Mouse (Mus musculus): Measurements from ENCODE around the gene Edar. TPM values are rescaled to one million over a fixed set of nuclear protein-coding genes. Genes with fewer than 3 reads are reported as not detected.

Edar gene
- total RNA-seq, 2 experiments from 2014 or later, result 0.20 TPM

DNA sequence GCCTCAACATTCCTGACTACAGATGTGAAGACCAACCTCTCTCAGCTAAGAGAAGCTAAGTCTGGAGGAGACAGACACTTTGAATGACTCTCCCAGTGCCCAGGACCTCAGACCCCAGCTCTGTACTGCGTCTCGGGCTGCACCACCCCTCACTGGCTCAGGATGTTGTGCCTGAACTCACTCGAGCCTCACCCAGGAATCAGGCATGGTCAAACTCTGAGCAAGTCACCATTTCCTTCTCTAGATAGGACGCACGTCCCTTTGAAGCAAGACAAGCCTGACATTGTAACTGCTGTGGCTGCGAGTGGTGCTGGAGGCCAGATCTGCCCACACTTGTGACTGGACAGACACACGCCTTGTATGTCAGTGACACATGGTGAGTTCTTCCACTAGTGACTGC, 73.5 kb downstream of the Edar start:
- no peak for DNase-seq

DNA sequence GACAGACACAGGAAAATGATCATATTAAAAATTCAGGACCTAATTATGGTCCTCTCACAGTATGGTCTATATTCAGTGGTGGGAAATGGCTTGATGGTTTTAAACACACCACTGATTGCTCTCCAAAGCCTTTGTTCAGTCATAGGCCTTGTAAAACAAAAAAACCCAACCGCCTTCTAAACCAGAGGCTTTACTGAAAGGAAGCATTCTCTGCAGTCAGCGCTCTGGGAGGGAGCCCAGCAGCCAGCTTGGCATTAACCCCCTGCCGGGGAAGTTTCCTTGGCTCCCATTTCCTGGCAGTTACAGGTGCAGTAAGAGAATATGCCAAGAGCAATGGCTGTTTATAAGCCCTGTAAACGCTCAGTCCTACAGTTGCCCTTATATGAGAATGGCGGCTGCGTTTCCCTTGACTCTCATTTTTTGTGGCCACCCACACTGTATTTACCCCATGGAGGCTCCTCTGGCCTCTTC, 74.0 kb downstream of the Edar start:
- peak in 1 of 2 experiments; percentile 20 for DNase-seq

- DNase-seq, result peak; percentile 38 to 53
Observed at GRCm38 (mm10) chr10:58600983-58601382, 74.5 kb downstream of the Edar start.

DNA sequence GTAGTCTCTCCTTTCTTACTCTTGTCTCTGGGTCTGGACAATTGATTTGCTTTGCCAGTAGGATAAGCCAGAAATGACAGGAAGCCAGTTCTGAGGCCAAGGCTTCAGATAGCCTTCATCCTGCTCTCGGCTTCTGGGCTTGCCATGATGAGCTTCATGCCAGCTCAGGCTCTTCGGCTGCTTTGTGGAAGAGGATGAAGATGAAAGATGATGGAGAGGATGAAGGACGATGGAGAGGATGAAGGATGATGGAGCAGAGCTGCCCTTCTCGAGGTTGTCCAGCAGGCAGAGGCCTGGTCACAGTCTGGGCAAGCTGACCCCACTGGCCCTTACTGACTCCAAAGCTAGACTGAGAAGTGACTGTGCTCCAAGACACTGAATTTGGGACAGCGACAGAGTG, 75.3 kb downstream of the Edar start:
- no peak for DNase-seq

DNA sequence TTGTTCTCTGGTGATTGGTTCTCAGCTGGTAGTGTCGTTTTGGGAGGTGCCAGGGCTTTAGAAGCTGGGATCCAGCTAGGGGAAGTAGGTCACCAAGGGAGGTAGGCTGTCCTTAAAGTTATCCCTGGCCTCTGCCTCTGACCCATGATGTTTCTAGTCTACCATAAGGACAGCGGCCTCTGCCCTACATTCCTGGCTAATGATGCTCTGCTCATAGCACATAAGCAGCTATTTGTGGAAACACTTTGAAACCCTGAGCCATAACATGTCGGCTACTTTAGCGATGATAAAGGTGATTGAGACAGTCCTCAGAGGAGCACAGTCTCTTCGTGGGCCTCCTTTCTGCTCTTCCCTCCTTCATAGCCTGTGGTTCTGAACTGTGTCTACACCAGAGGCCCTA, 79.6 kb downstream of the Edar start:
- DNase-seq, result no peak

GRCm38 (mm10) chr10:58595197-58595596, 80.3 kb downstream of the Edar start:
- no peak for DNase-seq

DNA sequence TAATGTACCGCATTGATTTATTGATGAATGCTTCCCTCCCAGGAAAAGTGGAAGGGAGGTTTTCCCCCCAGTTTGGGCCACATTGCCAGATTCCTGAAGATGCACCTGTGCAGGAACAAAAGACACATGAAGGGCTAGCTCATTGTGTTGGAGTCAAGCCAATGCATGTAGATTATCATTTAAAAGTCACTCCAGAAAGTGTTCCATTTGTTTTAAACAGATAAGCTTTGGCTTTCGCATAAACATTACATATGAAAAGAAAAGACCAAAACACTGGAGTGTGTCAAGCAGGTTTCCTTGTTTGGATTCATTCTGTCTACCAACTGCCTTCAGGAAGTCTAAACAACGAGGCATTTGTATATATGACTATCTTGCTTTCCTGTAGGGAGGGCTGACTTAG, 81.0 kb downstream of the Edar start:
- no peak for DNase-seq

DNA sequence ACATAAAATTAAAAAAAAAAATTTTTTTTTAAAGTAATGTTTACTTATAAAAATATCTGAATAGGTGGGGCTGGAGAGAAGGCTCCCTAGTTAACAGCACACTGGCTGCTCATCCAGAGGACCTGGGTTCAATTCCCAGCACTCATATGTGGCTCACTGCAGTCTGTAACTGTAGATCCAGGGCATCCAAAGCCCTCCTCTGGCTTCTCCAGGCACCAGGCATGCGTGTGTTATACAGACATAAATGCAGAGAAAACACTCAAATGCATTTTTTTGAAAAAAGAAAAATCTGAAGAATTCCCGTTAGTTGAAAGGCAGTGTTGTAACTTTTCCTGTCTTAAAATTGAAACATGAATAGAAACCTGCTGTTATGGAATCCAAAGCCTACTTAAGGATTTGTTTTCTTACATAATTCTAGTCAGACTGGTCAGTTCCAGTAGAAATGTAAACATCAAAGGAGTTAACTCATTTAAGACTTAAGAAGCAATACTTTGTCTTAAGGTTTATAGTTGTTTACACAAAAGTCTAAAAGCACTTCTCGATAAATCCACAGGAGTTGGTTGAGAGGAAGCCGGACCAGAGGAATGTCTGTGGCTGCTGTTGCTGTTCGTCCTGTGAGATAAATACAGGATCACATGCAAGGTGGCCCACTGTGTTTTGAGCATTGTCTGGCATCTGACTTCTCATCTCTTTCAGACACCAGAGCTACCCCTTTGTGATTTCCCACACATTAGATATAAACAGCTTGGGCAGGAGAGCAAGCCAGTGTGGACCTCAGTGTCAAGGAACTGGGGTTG, 89.8 kb downstream of the Edar start:
- DNase-seq, result no peak

DNA sequence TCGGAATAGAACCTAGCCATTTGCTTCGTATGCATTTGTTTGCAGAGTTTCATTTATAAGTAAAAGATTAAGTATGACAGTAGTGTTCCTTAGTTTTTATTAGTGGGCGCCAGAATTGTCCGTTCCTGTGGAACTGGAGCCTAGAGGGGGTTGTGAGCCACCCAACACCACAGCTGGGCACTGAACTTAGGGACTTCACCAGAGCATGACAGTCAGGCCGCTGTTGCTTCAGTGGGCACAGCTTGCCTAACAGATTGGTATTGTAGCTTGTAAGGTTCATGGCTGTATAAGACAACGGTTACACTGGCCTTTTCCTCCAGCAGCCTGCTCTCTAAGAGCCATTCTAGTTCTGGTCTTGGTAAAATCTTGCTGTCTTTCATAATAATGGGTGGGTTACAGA, 114.9 kb downstream of the Edar start:
- DNase-seq, result no peak

GRCm38 (mm10) chr10:58559901-58560300, 115.6 kb downstream of the Edar start:
- DNase-seq, result peak; percentile 6 to 25

DNA sequence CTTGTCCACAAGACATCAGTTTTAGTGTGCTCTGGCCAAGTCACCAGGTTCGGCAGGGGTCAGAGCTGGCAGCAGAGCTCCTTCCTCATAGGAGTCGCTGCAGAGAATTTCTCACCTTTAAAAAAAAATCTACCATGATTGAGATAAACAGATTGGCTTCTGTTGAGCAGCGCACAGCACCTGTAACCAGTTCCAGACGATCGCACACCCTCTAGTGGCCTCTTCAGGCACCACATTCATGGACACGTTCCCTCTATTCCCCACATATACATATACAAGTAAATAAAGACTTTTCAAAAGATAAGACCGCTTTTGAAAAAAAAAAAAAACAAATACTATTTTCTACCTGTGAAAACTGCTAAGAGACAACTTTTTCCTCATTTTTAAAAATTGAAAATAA, 116.4 kb downstream of the Edar start:
- peak; percentile 62 for DNase-seq

DNA sequence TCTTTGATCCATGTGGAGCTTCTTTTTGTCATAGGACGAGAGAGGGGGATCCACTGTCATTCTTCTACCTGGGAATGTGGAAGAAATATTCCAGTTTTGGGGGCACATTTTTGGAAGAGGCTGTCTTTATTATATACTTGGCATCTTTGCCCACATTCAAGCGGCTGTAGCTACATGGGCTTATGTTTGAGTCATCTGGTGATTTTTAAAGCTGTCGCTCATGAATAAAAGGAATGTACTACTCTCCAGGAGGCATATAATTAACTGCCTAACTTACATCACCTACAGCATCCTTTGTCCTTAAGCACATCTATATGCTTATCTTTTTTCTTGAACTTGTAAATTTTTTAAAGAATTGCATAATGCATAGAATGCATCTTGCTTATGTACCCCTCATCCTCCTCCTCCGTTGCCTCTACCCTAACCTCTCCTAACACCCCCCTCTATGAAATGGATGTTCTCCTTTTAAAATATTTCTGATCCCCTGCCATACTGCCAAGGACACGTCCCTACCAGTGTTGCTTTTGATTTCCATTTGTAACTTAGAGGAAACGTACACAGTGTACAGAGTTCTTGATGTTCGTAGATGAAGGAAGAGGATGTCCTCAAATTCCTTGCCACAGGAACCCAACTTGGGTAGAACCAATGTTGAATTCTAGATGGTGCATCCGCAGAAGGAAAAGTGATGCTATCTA, 120.6 kb downstream of the Edar start:
- no peak for DNase-seq

Other genes starting within 250 kb of the Edar start
- gene Ranbp2, start 228.7 kb downstream of the Edar start, total RNA-seq (2021), result 10 to 100 TPM; 80.4 to 85.1 TPM
- gene Ccdc138, start 177.7 kb downstream of the Edar start, total RNA-seq (2021), result 1 to 10 TPM; 2.3 to 3.1 TPM
- not detected for gene Gm17542, start 42.6 kb upstream of the Edar start, total RNA-seq (2021)
- gene Sh3rf3, start 137.7 kb upstream of the Edar start, total RNA-seq (2021), result under 1 TPM; 0.86 to 0.95 TPM

All from adrenal gland, postnatal 36 days (tissue).